Mouse (Mus musculus): ENCODE results near the gene Ifrd1. TPM values are rescaled to one million over a fixed set of nuclear protein-coding genes. Genes with fewer than 3 reads are reported as not detected.

Ifrd1 gene
- polyA plus RNA-seq (2012; rRNA removed): 59.0 and 59.6 TPM in 2 replicates

- no peak for DNase-seq (ENCODE audit: low read depth)
- TF ChIP-seq POLR2A (IDR thresholded peaks at IDR 0.05; ENCODE audit: borderline replicate concordance, extremely low read depth, insufficient read depth, insufficient read length, poor library complexity, severe bottlenecking) (no peak), CTCF (IDR thresholded peaks at IDR 0.05; ENCODE audit: borderline replicate concordance, extremely low read depth, insufficient read depth, insufficient read length) (no peak)
These were observed at the start of gene Ifrd1 for GRCm38 (mm10) chr12:40248454-40249180. TSS of gene Ifrd1 (minus strand) at chr12:40248504.

- DNase-seq (ENCODE audit: low read depth): peak; percentile 45
- no peak for TF ChIP-seq CTCF (IDR thresholded peaks at IDR 0.05; ENCODE audit: borderline replicate concordance, extremely low read depth, insufficient read depth, insufficient read length)
- no peak for TF ChIP-seq POLR2A (IDR thresholded peaks at IDR 0.05; ENCODE audit: borderline replicate concordance, extremely low read depth, insufficient read depth, insufficient read length, poor library complexity, severe bottlenecking)
These were observed 38.2 kb upstream of the Ifrd1 start for GRCm38 (mm10) chr12:40286539-40286938.

- TF ChIP-seq POLR2A (IDR thresholded peaks at IDR 0.05; ENCODE audit: borderline replicate concordance, extremely low read depth, insufficient read depth, insufficient read length, poor library complexity, severe bottlenecking) (no peak), CTCF (IDR thresholded peaks at IDR 0.05; ENCODE audit: borderline replicate concordance, extremely low read depth, insufficient read depth, insufficient read length) (no peak)
- no peak for DNase-seq (ENCODE audit: low read depth)
These were observed 32.5 kb upstream of the Ifrd1 start for GRCm38 (mm10) chr12:40280596-40281325.

GRCm38 (mm10) chr12:40277581-40277980 lies 29.3 kb upstream of the Ifrd1 start:
- TF ChIP-seq CTCF (IDR thresholded peaks at IDR 0.05; ENCODE audit: borderline replicate concordance, extremely low read depth, insufficient read depth, insufficient read length) (no peak), POLR2A (IDR thresholded peaks at IDR 0.05; ENCODE audit: borderline replicate concordance, extremely low read depth, insufficient read depth, insufficient read length, poor library complexity, severe bottlenecking) (no peak)
- DNase-seq (ENCODE audit: low read depth): no peak

GRCm38 (mm10) chr12:40274931-40275330 lies 26.6 kb upstream of the Ifrd1 start:
- no peak for DNase-seq (ENCODE audit: low read depth)
- TF ChIP-seq CTCF (IDR thresholded peaks at IDR 0.05; ENCODE audit: borderline replicate concordance, extremely low read depth, insufficient read depth, insufficient read length): no peak
- TF ChIP-seq POLR2A (IDR thresholded peaks at IDR 0.05; ENCODE audit: borderline replicate concordance, extremely low read depth, insufficient read depth, insufficient read length, poor library complexity, severe bottlenecking): no peak

- TF ChIP-seq POLR2A (IDR thresholded peaks at IDR 0.05; ENCODE audit: borderline replicate concordance, extremely low read depth, insufficient read depth, insufficient read length, poor library complexity, severe bottlenecking) (no peak), CTCF (IDR thresholded peaks at IDR 0.05; ENCODE audit: borderline replicate concordance, extremely low read depth, insufficient read depth, insufficient read length) (no peak)
These were observed 25.0 kb upstream of the Ifrd1 start for GRCm38 (mm10) chr12:40273339-40273738.

GRCm38 (mm10) chr12:40272710-40273109 lies 24.4 kb upstream of the Ifrd1 start:
- TF ChIP-seq CTCF (IDR thresholded peaks at IDR 0.05; ENCODE audit: borderline replicate concordance, extremely low read depth, insufficient read depth, insufficient read length) (no peak), POLR2A (IDR thresholded peaks at IDR 0.05; ENCODE audit: borderline replicate concordance, extremely low read depth, insufficient read depth, insufficient read length, poor library complexity, severe bottlenecking) (no peak)
- DNase-seq (ENCODE audit: low read depth): no peak

More at GRCm38 (mm10) chr12:40273339-40273738, 25.0 kb upstream of the Ifrd1 start:
- no peak for DNase-seq (ENCODE audit: low read depth)

- TF ChIP-seq CTCF (IDR thresholded peaks at IDR 0.05; ENCODE audit: borderline replicate concordance, extremely low read depth, insufficient read depth, insufficient read length) (no peak), POLR2A (IDR thresholded peaks at IDR 0.05; ENCODE audit: borderline replicate concordance, extremely low read depth, insufficient read depth, insufficient read length, poor library complexity, severe bottlenecking) (no peak)
- DNase-seq (ENCODE audit: low read depth): no peak
These were observed 20.0 kb upstream of the Ifrd1 start for GRCm38 (mm10) chr12:40268313-40268712.

- TF ChIP-seq POLR2A (IDR thresholded peaks at IDR 0.05; ENCODE audit: borderline replicate concordance, extremely low read depth, insufficient read depth, insufficient read length, poor library complexity, severe bottlenecking): no peak
- no peak for TF ChIP-seq CTCF (IDR thresholded peaks at IDR 0.05; ENCODE audit: borderline replicate concordance, extremely low read depth, insufficient read depth, insufficient read length)
- no peak for DNase-seq (ENCODE audit: low read depth)
These were observed 15.4 kb upstream of the Ifrd1 start for GRCm38 (mm10) chr12:40263712-40264111.

- DNase-seq (ENCODE audit: low read depth): no peak
- no peak for TF ChIP-seq POLR2A (IDR thresholded peaks at IDR 0.05; ENCODE audit: borderline replicate concordance, extremely low read depth, insufficient read depth, insufficient read length, poor library complexity, severe bottlenecking)
- no peak for TF ChIP-seq CTCF (IDR thresholded peaks at IDR 0.05; ENCODE audit: borderline replicate concordance, extremely low read depth, insufficient read depth, insufficient read length)
These were observed 14.7 kb upstream of the Ifrd1 start for GRCm38 (mm10) chr12:40263006-40263405.

GRCm38 (mm10) chr12:40258462-40259000 lies 10.2 kb upstream of the Ifrd1 start:
- no peak for DNase-seq (ENCODE audit: low read depth)
- TF ChIP-seq POLR2A (IDR thresholded peaks at IDR 0.05; ENCODE audit: borderline replicate concordance, extremely low read depth, insufficient read depth, insufficient read length, poor library complexity, severe bottlenecking) (no peak), CTCF (IDR thresholded peaks at IDR 0.05; ENCODE audit: borderline replicate concordance, extremely low read depth, insufficient read depth, insufficient read length) (no peak)

All from brain, embryonic 14.5 days (tissue).